Mouse (Mus musculus) kidney, postnatal 14 days (tissue): Measurements from ENCODE around the gene Recql5.

Experiments used
- DNase-seq: peaks from one replicate; pipeline ENCODE4 v3.0.0; 2022; ENCODE audit warnings: mixed read lengths

Gene Recql5

DNA sequence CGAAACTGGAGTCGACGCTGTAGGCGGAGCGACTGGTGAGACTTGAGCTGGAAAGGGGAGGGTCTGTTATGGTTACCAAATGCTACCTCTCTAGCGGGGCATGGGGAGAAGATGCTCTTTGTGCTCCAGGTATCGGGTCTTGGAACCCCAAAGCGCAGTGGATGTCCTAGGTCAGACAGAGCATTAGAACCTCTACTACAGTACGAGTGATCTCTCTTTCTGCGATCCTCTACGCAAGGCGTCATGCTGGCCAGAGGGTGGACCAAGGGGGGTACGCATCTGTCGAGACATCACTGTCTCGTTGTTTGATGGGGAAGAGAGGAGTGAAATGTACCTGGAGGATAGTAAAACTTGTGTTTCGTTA is 452 bp upstream of the Recql5 start:
- DNase-seq = no peak

DNA sequence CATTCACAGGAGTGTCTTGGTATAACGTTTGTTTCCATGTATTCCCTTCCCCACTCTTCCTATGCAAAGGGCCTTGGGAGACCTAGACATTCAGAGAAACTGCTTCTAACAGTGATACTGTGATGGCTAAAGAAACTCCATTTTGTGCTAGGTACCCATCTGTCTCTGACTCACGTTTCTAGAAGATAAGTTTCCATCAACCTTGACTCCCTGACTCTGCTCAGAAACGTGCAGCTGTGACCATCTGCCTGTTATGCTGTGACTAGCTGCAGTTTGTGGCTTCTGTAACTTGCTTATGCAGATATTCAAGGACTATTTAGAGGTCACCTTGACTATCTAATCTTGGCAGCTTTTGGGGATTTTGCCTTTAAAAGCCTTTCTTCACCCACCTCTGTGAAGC is 2.0 kb downstream of the Recql5 start:
- DNase-seq = no peak

DNA sequence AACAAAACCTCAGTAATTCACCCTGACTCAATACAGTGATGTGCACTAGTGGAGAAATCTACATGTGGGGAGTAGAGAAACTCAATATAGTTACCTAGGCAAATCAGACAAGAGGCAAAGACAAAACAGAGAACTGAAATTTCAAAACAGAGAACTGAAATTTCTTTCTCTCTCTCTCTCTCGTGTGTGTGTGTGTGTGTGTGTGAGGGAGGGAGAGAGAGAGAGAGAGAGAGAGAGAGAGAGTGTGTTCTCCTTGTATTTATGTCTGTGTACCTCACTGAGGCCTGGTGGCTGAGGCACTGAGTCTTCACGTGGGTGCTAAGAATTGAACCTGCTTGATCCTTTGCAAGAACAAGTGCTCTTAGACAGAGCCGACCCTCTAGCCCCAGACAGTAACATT is 3.5 kb downstream of the Recql5 start:
- DNase-seq = no peak

DNA sequence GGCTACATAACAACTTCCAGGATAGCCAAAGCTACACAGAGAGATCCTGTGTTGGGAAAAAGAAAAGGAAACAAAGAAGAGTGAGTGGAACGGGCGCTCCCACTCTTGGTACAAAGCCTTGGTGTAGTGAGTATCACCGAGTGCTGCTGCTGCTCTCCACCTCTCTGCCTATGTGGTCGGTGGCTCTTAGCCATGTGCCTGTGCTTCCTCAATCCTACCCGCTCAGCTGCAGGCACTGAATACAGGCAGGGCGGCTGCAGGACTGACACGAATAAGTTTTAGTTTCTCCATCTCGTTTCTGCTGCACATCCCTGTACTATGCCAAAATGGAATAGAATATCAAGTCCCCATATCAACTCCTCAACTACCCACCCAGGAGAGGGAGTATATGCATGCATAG is 4.2 kb downstream of the Recql5 start:
- no peak for DNase-seq

DNA sequence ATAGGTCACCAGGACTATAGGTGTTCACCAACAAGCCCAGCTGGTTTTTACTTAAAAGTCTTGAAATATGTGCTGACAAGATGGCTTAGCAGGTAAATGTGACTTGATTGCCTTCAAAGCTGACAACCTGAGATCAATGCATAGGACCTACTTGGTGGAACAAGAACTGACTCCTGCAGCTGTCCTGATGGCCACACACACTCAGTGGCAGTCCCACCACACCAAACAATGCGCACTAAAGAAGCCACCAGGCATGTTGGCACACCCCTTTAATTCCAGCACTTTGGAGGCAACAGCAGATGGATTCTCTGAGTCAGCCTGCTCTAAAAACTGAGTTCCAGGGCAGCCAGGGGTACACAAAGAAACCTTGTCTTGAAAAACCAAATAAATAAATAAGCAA is 11.3 kb downstream of the Recql5 start:
- no peak for DNase-seq

DNA sequence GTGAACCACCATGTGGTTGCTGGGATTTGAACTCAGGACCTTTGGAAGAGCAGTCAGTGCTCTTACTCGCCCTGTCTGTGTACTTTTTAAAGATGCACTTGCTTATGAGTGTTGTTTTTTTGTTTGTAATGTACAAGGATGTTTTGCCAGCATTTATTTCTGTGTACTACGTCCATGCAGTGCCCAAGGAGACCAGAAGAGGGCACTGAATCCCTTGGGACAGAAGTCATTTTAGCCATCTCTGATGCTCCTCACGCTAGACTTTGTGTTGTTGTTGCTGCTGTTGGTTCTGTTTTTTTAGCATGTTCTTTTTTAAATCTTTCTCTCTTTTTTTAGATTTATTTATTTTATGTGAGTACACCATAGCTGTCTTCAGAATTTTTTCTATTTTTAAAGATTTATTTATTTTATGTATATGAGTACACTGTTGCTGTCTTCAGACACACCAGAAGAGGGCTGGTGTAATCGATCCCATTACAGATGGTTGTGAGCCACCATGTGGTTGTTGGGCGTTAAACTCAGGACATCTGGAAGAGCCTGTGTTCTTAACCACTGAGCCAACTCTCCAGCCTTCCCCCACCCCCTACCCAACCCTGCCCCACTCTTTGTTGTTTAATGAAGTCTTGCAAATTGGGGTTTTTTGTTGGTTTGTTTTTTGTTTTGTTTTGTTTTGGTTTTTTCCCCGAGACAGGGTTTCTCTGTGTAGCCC is 13.0 kb downstream of the Recql5 start:
- DNase-seq = peak; percentile 70

DNA sequence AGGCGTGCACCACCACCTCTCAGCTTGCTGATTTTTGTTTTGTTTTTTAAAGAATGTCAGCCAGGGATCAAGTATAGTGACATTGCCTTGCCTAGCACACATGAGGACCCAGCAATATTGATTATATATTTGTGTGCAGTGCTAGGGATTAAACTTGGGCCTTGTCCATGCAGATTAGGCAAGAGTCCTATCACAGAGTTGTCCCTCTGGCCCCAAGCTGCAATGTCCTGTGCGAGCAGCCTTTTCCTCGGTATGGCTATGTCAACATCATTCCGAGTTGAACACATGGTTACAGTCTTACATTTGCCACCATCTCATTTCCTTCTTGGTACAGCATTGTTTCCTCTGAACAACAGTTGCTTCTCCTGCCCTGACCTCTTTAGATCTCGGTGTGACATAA is 14.2 kb downstream of the Recql5 start:
- no peak for DNase-seq

DNA sequence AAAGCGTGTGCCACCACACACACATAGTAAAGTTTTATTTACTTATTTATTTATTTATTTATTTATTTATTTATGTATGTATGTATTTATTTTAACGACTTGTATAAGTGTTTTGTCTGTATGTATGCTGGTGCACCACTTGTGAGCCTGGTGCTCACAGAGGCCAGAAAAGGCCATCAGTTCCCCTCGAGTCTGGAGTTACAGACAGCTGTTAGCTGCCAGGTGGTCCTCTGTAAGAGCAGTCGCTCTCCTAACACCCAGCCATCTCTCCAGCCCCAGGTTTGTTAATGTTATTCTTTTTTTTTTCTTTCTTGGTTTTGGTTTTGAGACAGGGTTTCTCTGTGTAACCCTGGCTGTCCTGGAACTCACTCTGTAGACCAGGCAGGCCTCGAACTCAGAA is 14.6 kb downstream of the Recql5 start:
- DNase-seq = no peak

DNA sequence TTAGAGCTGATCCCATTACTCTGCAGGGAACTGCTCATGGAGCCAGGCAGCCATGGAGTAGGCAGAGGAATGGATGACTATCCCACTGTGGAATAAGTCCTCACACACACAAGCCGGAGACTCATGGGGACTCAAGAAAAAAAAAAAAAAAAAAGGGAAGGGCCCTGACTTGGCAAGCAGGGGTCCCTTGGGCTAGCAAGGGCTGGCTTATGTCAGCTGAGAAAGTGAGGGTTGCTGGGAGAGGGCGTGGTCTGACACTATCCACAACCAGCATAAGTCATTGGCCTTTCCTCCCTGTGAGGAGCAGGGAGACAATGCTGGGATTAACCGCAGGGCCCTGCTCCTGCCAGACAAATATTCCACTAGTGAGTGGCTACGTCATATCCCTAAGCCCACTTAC is 16.7 kb downstream of the Recql5 start:
- DNase-seq = no peak

DNA sequence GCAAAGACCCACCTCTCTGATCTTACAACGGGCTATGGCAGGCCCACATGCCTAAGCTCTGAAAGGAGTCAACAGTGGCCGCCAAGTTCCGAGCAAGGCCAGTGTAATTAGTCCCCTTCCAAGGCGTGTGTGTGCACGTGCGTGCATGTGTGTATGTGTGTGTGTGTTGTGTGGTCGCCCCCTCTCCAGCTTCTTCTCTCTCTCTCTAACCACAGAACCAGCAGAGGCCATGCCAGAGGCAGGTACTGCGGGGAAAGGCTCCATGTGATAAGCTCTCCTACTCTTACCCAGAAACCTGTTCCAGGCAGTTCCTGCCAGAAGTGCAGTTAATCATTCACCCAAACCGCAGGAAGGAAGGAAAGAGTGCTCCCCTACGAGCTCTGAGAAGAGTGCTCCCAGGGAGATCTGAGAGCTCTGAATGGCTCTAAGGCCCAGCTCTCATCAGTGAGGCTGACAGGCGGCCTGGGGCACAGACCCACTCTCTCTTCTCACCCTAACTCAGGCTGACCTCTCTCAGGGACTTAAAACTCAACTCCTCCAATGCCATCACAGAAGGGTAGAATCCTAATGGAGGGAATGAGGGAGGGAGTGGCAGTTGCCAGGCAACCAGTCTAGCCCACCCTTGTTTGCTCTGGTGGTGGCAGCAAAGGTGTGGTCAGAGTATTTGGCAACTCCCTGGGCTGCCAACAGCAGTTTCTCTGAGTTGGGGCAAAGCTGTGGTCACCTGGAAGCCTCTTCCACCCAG is 21.5 kb downstream of the Recql5 start, which contains the start of gene Smim6:
Smim6 (plus strand) TSS at position 386 of the 745 bp plus-strand sequence.
- peak; percentile 73 for DNase-seq

DNA sequence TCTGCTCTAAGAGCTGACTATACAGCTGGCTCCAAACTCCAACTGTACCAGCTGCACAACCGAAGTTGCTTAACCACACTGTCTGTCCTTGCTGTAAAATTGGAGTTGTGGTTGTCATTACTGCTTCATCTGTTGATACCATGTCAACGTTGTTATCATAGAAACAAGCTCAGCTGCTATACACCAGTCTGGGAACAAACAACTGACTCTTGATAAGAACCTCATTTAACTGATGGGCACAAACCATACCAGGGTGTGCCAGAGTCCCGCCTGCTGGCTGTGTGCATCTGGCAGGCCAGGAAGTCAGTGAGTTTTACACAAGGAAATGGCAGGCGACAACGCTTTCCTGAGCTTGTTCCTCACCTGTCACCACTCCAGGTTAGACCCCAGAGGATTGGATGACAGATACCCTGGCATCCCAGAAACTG is 22.1 kb downstream of the Recql5 start:
- DNase-seq = no peak

DNA sequence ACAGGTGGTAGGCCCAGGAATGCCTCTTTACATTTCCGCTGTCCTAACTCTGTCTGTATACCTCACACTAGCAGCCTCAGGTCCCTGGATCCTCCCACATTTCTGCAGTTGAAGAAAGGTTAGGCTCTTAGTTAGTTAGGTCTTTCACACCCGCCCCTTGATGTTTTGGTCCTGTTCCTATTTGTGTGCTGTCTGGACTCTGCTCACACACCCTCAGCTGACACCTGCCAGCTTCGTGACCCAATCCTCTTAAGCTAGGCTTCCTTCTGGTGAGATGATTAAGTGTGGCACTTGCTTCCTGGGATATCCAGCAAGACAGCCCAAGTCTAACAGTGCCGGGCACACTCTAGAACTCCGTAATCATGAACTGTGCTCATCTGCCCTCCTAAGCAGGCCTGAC is 26.8 kb downstream of the Recql5 start:
- DNase-seq = no peak

DNA sequence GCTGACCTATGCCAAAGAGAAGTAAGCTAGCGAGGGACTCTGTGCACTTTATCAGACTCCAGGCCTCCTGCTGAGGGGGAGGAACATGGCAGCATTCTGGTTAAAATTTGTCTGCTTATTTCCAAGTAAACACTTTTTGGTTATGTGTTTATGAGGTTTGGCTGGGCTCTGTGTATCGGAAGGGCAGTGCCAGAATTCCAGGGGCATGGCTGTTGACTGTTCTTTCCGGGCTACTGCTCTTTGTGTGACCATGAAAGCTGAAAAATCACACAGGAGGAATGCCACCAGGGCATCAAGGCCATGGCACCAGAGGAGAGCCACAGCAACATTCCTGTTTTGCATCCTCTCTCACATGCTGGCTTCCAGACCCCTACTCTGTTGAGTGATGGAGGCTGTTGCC is 27.2 kb downstream of the Recql5 start:
- DNase-seq = peak; percentile 39

DNA sequence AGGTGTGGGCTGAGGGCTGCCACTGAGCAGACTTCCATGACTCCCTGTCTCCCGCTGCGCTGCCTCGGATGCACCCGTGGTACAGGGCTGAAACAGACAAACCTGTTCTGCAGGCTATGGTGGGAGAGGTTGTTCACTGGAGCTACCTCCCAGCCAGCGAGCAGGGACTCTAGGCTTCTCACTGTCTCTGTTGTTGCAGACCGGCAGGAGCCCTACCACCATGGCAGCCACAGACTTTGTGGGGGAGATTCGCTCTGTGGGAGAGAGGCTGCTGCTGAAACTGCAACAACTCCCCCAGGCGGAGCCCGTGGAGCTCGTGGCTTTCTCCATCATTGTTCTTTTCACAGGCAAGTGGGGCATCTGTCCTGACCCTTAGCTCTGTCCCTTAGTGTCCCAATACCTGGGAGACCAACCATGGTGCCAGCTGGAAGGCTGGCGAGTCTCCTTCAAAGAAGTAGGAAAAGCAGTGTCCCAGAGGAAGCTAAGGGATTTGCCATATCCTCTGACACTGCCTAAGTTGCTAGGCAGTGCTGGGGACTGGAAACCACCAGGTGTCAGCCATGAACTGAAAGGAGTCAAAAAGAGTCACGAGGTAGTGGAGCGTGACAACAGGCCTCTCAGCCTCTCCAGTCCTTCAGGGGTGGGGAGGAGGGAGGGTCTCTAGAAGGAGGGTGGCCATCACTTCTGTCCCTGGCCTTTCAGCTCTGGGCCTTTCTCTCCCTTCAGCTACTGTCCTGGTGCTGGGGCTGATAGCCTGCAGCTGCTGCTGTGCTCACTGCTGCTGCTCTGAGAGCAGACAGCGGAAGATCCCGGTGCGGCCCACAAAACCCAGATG is 28.1 kb downstream of the Recql5 start:
- DNase-seq = peak; percentile 32

DNA sequence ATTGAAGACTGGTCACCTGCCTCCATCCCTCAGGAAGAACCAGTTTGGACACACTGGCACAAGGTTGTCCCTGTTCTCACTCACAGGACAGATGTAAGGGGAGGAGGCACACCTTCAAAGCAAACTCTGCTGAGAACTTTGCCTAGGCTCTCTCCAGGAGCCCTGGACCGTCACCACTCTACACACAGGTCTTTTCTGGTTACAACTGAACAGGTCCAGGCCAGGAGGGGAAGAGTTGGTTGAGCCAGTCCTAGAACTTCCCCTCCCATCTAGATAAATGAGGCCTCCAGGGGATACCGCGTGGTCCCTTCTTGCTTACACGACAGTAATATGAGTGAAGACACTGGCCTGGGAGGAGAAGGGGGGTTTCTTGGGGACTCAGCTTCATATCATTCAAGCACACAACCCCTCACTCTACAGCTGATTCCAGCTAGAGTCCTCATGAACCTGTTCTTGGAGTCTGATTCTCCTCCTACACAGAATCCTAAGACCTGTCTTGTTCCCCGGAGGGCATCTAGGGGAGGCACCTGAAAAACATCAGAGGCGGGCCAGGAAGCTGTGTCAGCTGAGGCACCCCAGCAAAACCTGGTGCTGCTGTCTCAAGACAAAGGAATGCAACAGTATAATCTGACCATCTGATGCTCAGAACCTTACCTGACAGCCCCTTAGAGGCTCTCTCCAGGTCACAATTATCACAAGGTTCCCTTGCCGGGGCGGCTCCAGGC is 28.9 kb downstream of the Recql5 start:
- peak; percentile 37 for DNase-seq

DNA sequence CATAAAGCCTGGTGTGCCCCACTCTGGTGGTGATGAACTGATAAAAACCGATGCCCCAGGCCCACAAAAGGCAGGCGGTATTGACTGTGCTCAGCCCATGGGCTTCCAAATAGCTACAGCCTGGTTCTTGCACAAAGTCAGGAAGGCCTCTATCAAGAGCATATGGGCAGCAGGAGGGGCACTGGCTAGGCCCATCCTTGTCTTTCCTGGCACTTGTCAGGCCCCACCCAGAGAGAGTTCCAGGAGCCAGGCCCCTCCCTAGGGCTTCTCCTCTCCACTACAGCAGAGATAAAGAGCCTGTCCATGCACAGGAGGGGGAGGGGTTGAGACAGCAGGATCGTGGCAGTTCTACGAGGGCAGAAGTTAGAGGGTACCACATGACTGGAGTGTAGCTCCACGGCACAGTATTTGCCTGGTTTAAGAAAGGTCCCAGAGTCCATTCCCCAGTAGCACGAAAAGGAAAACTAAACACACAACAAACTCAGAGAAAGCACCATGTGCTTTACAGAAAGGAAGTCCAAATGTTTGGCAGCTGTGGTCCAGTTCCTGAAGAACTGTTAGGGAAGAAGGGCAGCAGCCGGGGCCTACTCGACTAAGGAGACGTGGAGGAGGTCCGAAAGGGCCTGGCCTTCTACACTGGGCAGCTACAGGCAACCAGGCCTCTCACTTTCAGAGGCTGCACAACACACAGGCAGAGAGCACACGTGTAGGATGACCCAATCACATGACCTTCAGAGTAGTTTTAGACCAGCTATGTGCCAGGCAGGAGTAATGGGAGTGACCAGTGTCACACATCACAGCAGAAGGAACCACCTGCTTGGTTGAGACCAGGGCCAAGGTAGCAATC is 29.7 kb downstream of the Recql5 start:
- peak; percentile 38 for DNase-seq

DNA sequence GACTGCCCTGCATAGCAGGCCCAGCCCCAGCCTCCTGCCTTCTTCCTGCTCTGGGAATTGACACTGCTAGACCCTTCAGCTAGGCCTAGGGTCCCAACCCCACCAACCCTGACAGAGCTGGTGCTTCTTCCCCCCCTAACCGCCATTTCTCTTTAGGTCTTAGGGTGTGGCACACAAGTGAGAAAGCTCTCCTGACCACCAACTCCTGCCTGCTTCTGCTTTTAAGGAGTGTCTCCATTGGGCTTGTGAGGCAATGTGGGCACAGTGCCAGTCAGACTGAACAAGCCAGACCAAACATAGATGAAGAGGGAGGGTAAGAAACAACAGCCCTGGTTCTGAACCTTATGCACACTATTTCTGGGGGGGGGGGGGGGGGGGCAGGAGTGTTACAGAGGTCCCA is 30.4 kb downstream of the Recql5 start:
- peak; percentile 37 for DNase-seq

DNA sequence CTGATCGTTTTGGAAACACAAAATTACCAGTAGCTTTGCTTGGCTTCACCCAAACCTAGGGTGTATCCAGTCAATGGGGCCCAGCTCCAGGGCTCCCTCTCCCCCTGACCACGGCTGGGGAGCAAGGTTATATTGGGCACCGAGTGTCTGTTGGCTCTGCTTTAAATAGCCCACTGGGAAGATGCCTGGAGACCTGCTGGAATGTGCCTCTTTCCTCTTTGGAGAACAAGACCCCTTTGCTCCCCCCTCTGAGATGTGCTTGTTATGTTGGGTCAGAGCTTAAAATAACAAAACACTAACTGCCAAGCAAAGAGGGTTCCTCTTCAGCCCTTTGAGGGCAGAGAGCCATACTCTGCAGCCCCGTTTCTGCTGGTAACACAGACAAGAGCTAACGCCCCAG is 31.1 kb downstream of the Recql5 start:
- DNase-seq = no peak

DNA sequence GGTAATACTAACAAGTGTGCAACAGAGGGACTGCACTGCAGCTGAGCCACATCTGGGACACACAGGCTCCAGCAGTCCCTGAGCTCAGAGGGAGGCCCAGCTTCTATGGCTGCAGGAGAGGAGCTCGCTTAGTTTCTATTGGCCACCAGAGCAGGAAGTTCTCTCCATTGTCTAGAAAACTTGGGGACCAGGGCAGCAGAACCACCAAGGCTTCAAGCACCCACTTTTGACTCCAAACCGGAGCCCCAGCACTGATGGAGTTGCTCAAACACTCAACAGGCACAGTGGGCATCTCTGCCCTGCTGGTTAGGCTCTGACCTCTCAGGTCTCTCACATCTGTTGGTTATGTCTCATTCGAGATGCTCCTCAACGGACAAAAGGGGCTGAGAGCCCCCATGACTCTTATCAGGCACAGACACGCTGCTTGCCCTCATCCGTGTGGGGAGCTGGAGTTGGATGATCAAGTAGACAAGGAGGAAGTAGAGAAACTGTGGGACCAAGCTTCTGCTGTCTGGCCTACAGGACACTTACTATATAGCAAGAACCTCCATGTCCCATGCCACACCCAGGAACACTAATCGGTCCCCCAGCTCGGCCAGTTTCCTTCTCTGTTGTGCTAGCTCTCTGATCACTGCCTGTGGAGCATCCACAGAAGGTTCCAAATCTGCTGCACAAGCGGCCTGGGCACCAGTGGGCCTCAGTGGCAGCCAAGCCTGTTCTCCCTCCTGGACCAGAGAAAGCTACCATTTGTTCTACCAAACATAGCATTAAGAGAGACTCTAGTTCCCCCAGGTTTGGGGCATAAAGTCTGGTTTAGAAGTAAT is 31.7 kb downstream of the Recql5 start:
- no peak for DNase-seq

DNA sequence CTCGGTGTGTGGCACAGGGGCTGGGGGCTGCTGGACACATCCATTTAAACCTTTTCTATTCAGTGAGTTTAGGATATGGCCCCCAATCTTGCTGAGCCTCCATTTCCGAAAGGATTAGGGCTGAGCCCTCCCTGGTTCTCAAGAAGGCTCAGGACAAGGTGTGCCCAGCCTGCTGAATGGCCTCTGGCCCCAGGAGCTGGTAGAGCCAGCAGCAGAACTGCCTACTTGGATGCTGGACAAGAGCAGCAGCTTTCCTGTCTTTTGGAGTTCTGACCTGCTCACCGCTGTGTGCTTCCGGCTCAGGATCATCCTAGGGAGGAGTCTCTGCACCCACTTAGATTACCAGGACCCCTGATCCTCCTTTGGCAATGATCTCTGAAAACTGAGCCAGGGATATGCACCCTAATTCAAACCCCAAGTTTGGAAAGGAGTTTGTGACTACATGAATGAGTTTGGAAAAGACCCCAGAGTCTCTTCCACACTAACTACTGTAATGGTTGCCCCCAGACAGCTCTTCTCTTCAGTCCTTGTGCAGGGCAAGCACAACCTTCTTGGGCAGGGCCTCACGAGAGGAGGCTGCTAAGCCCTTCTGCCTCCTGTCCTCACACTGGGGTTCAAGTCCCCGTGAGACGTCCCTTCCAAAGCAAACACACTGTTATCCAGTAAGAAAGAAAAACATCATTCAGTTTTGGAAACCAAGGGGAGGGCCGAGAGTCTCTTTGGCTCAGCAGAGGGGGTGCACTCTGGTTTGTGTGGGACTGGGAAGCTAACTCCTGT is 32.5 kb downstream of the Recql5 start:
- no peak for DNase-seq
